Mouse (Mus musculus): Measurements from ENCODE around the gene Gm19684. TPM values are rescaled to one million over a fixed set of nuclear protein-coding genes. Genes with fewer than 3 reads are reported as not detected.
"Not testable (repeated sequence)": the region's sequence is repeated elsewhere in the genome, so short reads cannot be mapped to it uniquely, and the experiment has no call there.

Gm19684 gene
- polyA plus RNA-seq, 1 experiment from 2014 or later: not detected

- ATAC-seq (replicated peaks): no peak
- Histone ChIP-seq H3K4me2 (peak within 1 kb of the TSS; percentile 26), H3K9ac (no peak within 1 kb of the TSS), H3K36me3 (replicated peaks) (no peaks in the 10 kb centered on the region), H3K27ac (no peak within 1 kb of the TSS), H3K4me1 (0 out of 2 replicates have a peak, but pooled peaks cover 5% of the 10 kb centered on the region), H3K4me3 (peak within 1 kb of the TSS; percentile 15), H3K27me3 (replicated peaks) (peaks cover 68% of the 10 kb centered on the region), H3K9me3 (no peaks in the 10 kb centered on the region)
- 2% methylated on average over 63 of the region's 63 CpGs for WGBS
Observed at GRCm38 (mm10) chr17:36168039-36168652, 46.7 kb downstream of the Gm19684 start, which contains the start of gene Gm8909. Gene Gm8909, minus strand, starts transcription at chr17:36168537.

- not testable (repeated sequence) for ATAC-seq (replicated peaks); H3K4me3 ChIP-seq; H3K27ac ChIP-seq; H3K9ac ChIP-seq; H3K4me2 ChIP-seq; H3K36me3 ChIP-seq (replicated peaks); H3K9me3 ChIP-seq; H3K4me1 ChIP-seq
- peaks cover 58% of the 10 kb centered on the region for H3K27me3 ChIP-seq (replicated peaks)
- WGBS: 39% methylated on average over 1 of the region's 1 CpGs
Observed at GRCm38 (mm10) chr17:36169094-36169493, 47.6 kb downstream of the Gm19684 start.

GRCm38 (mm10) chr17:36169753-36170152, 48.3 kb downstream of the Gm19684 start:
- Histone ChIP-seq H3K9ac (no peak overlapping the region), H3K36me3 (replicated peaks) (no peaks in the 10 kb centered on the region), H3K4me2 (no peak overlapping the region), H3K4me3 (no peak overlapping the region), H3K27ac (no peak overlapping the region), H3K9me3 (no peaks in the 10 kb centered on the region), H3K27me3 (replicated peaks) (peaks cover 52% of the 10 kb centered on the region), H3K4me1 (0 out of 2 replicates have a peak, but pooled peaks cover 5% of the 10 kb centered on the region)
- ATAC-seq (replicated peaks): no peak

GRCm38 (mm10) chr17:36170287-36170814, 48.9 kb downstream of the Gm19684 start:
- H3K27me3 ChIP-seq (replicated peaks): peaks cover 46% of the 10 kb centered on the region
- H3K9me3 ChIP-seq: no peaks in the 10 kb centered on the region
- 33% methylated on average over 1 of the region's 1 CpGs for WGBS

GRCm38 (mm10) chr17:36176132-36176531, 54.7 kb downstream of the Gm19684 start:
- H3K9me3 ChIP-seq; H3K27ac ChIP-seq; ATAC-seq (replicated peaks); H3K9ac ChIP-seq; H3K36me3 ChIP-seq (replicated peaks); H3K4me1 ChIP-seq; H3K27me3 ChIP-seq (replicated peaks); H3K4me2 ChIP-seq; H3K4me3 ChIP-seq: not testable (repeated sequence)
- no CpG with 5 or more reads among the region's 2 CpGs for WGBS

More at GRCm38 (mm10) chr17:36170287-36170814, 48.9 kb downstream of the Gm19684 start:
- Histone ChIP-seq H3K27ac (no peak overlapping the region), H3K4me2 (no peak overlapping the region), H3K36me3 (replicated peaks) (no peaks in the 10 kb centered on the region), H3K4me3 (no peak overlapping the region), H3K9ac (no peak overlapping the region), H3K4me1 (0 out of 2 replicates have a peak, but pooled peaks cover 5% of the 10 kb centered on the region)
- ATAC-seq (replicated peaks): no peak

GRCm38 (mm10) chr17:36178938-36179337, 57.5 kb downstream of the Gm19684 start:
- peaks cover 14% of the 10 kb centered on the region for H3K27me3 ChIP-seq (replicated peaks)
- H3K4me2 ChIP-seq: peak overlapping the region; percentile 62
- H3K27ac ChIP-seq; ATAC-seq (replicated peaks); H3K36me3 ChIP-seq (replicated peaks); H3K4me1 ChIP-seq; H3K9me3 ChIP-seq: not testable (repeated sequence)
- 0 out of 2 replicates have a peak overlapping the region, but pooled peaks have one; percentile 20 for H3K9ac ChIP-seq
- H3K4me3 ChIP-seq: peak overlapping the region; percentile 34
- WGBS: 0% methylated on average over 40 of the region's 40 CpGs

Other genes with a start within 250 kb of the Gm19684 start
- 36.3 and 40.4 TPM in 2 replicates for gene Dhx16, start 241.9 kb upstream of the Gm19684 start, polyA plus RNA-seq (2015; fragmentation: Nextera tagmentation; extraction: Ambion mirVana)
- 68.2 and 72.8 TPM in 2 replicates for gene 2310061I04Rik, start 224.2 kb upstream of the Gm19684 start, polyA plus RNA-seq (2015; fragmentation: Nextera tagmentation; extraction: Ambion mirVana)
- gene Atat1, start 211.6 kb upstream of the Gm19684 start, polyA plus RNA-seq (2015; fragmentation: Nextera tagmentation; extraction: Ambion mirVana): 482 and 507 TPM in 2 replicates
- 49.3 and 54.2 TPM in 2 replicates for gene Mrps18b, start 205.3 kb upstream of the Gm19684 start, polyA plus RNA-seq (2015; fragmentation: Nextera tagmentation; extraction: Ambion mirVana)
- gene Ppp1r10, start 205.2 kb upstream of the Gm19684 start, polyA plus RNA-seq (2015; fragmentation: Nextera tagmentation; extraction: Ambion mirVana): 47.1 and 47.8 TPM in 2 replicates
- 89.3 and 92.1 TPM in 2 replicates for gene Abcf1, start 151.9 kb upstream of the Gm19684 start, polyA plus RNA-seq (2015; fragmentation: Nextera tagmentation; extraction: Ambion mirVana)
- gene Gnl1, start 141.8 kb upstream of the Gm19684 start, polyA plus RNA-seq (2015; fragmentation: Nextera tagmentation; extraction: Ambion mirVana): 62.6 and 64.8 TPM in 2 replicates
- gene Prr3, start 141.4 kb upstream of the Gm19684 start, polyA plus RNA-seq (2015; fragmentation: Nextera tagmentation; extraction: Ambion mirVana): 99.3 and 102 TPM in 2 replicates
- gene H2-T24, start 101.1 kb upstream of the Gm19684 start, polyA plus RNA-seq (2015; fragmentation: Nextera tagmentation; extraction: Ambion mirVana): 8.4 and 10.0 TPM in 2 replicates
- 5.5 and 6.6 TPM in 2 replicates for gene H2-T23, start 88.8 kb upstream of the Gm19684 start, polyA plus RNA-seq (2015; fragmentation: Nextera tagmentation; extraction: Ambion mirVana)
- gene H2-T22, start 78.9 kb upstream of the Gm19684 start, polyA plus RNA-seq (2015; fragmentation: Nextera tagmentation; extraction: Ambion mirVana): 6.0 and 7.2 TPM in 2 replicates
- gene Gm6034, start 78.7 kb upstream of the Gm19684 start, polyA plus RNA-seq (2015; fragmentation: Nextera tagmentation; extraction: Ambion mirVana): not detected in 2 replicates
- not detected in 2 replicates for gene Gm11127, start 63.3 kb upstream of the Gm19684 start, polyA plus RNA-seq (2015; fragmentation: Nextera tagmentation; extraction: Ambion mirVana)
- gene Gm7030, start 7.7 kb downstream of the Gm19684 start, polyA plus RNA-seq (2015; fragmentation: Nextera tagmentation; extraction: Ambion mirVana): not detected in 2 replicates
- not detected in 2 replicates for gene Gm8909, start 46.9 kb downstream of the Gm19684 start, polyA plus RNA-seq (2015; fragmentation: Nextera tagmentation; extraction: Ambion mirVana)
- gene H2-T3, start 68.6 kb downstream of the Gm19684 start, polyA plus RNA-seq (2015; fragmentation: Nextera tagmentation; extraction: Ambion mirVana): 0.14 TPM in 1 of 2 replicates, not detected in the other
- 124 and 138 TPM in 2 replicates for gene Rpp21, start 136.4 kb downstream of the Gm19684 start, polyA plus RNA-seq (2015; fragmentation: Nextera tagmentation; extraction: Ambion mirVana)
- 29.0 and 31.2 TPM in 2 replicates for gene Trim39, start 150.6 kb downstream of the Gm19684 start, polyA plus RNA-seq (2015; fragmentation: Nextera tagmentation; extraction: Ambion mirVana)
- gene H2-M10.2, start 164.8 kb downstream of the Gm19684 start, polyA plus RNA-seq (2015; fragmentation: Nextera tagmentation; extraction: Ambion mirVana): 0.20 and 0.35 TPM in 2 replicates
- not detected in 2 replicates for gene H2-M10.1, start 204.5 kb downstream of the Gm19684 start, polyA plus RNA-seq (2015; fragmentation: Nextera tagmentation; extraction: Ambion mirVana)
- gene H2-M10.3, start 246.7 kb downstream of the Gm19684 start, polyA plus RNA-seq (2015; fragmentation: Nextera tagmentation; extraction: Ambion mirVana): not detected in 2 replicates

All from midbrain, embryonic 15.5 days (tissue).